Mouse (Mus musculus) brain, embryonic 14.5 days (tissue): ENCODE measurements around the gene Actl11.

Experiments used
- CTCF ChIP-seq: fragments of 200-500 bp; IDR thresholded peaks from 2 replicates; pipeline ENCODE4 v1.5.1; 2012; ENCODE audit warnings: inconsistent platforms, mild to moderate bottlenecking, moderate library complexity, borderline replicate concordance; ENCODE audit not compliant: insufficient read depth, insufficient read length; ENCODE audit errors: extremely low read depth
- POLR2A ChIP-seq: fragments of 200-500 bp; IDR thresholded peaks from 2 replicates; pipeline ENCODE4 v1.6.1; 2012; ENCODE audit warnings: mild to moderate bottlenecking, inconsistent platforms, borderline replicate concordance; ENCODE audit not compliant: poor library complexity, insufficient read depth, insufficient read length, severe bottlenecking; ENCODE audit errors: extremely low read depth

- no peak for TF ChIP-seq CTCF
- peak; percentile 40; the same call in 1 of the 2 replicates for TF ChIP-seq POLR2A
Measured at GRCm38 (mm10) chr9:107950460-107951355, 22.4 kb downstream of the Actl11 start.
